Mouse (Mus musculus) cortical plate, adult 2 months (tissue): ENCODE data around the gene Etl4. TPM values are rescaled to one million over a fixed set of nuclear protein-coding genes. Genes with fewer than 3 reads are reported as not detected.
"Not testable (repeated sequence)": the region's sequence is repeated elsewhere in the genome, so short reads cannot be mapped to it uniquely, and the experiment has no call there.

Experiments used
- H3K27ac ChIP-seq: fragments of 200-500 bp; 2 replicates; pipeline ENCODE4 v1.5.1; 2012; ENCODE audit warnings: low read length, control low read depth, inconsistent platforms; ENCODE audit not compliant: insufficient read depth
- H3K4me1 ChIP-seq: fragments of 200-500 bp; 2 replicates; pipeline ENCODE4 v1.6.1; 2011; ENCODE audit warnings: low read length; ENCODE audit not compliant: control insufficient read depth, insufficient read depth
- H3K4me3 ChIP-seq: fragments of 200-500 bp; 2 replicates; pipeline ENCODE4 v1.5.1; 2011; ENCODE audit warnings: mild to moderate bottlenecking, low read length, control low read depth; ENCODE audit not compliant: insufficient read depth
- CTCF ChIP-seq: fragments of 200-500 bp; IDR thresholded peaks from 2 replicates; pipeline ENCODE4 v1.5.1; 2011; ENCODE audit warnings: mild to moderate bottlenecking, control low read depth, low read length; ENCODE audit not compliant: insufficient read depth; ENCODE audit errors: extremely low read depth
- POLR2A ChIP-seq: fragments of 200-500 bp; IDR thresholded peaks from 2 replicates; pipeline ENCODE4 v1.6.1; 2011; ENCODE audit warnings: mild to moderate bottlenecking, low read length, control low read depth; ENCODE audit not compliant: insufficient read depth; ENCODE audit errors: extremely low read depth
- polyA plus RNA-seq: library from polyadenylated mRNA; depleted of rRNA; stranded (reverse); fragments of >200 nt; gene quantifications from 2 replicates; pipeline ENCODE4 v1.2.3, GENCODE M21; 2012

The Etl4 gene
- polyA plus RNA-seq, 1 experiment, result 90.7 TPM

- no peak overlapping the region for H3K4me3 ChIP-seq
- H3K27ac ChIP-seq, result no peak overlapping the region
- H3K4me1 ChIP-seq, result no peaks in the 10 kb centered on the region
- no peak for TF ChIP-seq CTCF
- TF ChIP-seq POLR2A, result no peak
Observed at GRCm38 (mm10) chr2:20667876-20668275, 758.3 kb downstream of the Etl4 start.

GRCm38 (mm10) chr2:20668276-20669030 is 758.9 kb downstream of the Etl4 start:
- not testable (repeated sequence) for H3K27ac ChIP-seq, H3K4me1 ChIP-seq, H3K4me3 ChIP-seq

- TF ChIP-seq CTCF (no peak), POLR2A (no peak)
- Histone ChIP-seq H3K27ac (no peak overlapping the region), H3K4me3 (no peak overlapping the region), H3K4me1 (no peaks in the 10 kb centered on the region)
Observed at GRCm38 (mm10) chr2:20669367-20669766, 759.8 kb downstream of the Etl4 start.

- TF ChIP-seq CTCF (no peak), POLR2A (no peak)
- Histone ChIP-seq H3K4me3 (no peak overlapping the region), H3K27ac (no peak overlapping the region), H3K4me1 (no peaks in the 10 kb centered on the region)
Observed at GRCm38 (mm10) chr2:20671546-20672255, 762.1 kb downstream of the Etl4 start.

- no peaks in the 10 kb centered on the region for H3K4me1 ChIP-seq
- TF ChIP-seq POLR2A, result no peak
- no peak for TF ChIP-seq CTCF
- H3K4me3 ChIP-seq, result no peak overlapping the region
- H3K27ac ChIP-seq, result no peak overlapping the region
Observed at GRCm38 (mm10) chr2:20672281-20672680, 762.7 kb downstream of the Etl4 start.

GRCm38 (mm10) chr2:20672803-20673603 is 763.4 kb downstream of the Etl4 start:
- no peaks in the 10 kb centered on the region for H3K4me1 ChIP-seq
- peak; percentile 89 for TF ChIP-seq CTCF
- no peak for TF ChIP-seq POLR2A
- H3K27ac ChIP-seq, result no peak overlapping the region
- H3K4me3 ChIP-seq, result no peak overlapping the region

GRCm38 (mm10) chr2:20676379-20676778 is 766.8 kb downstream of the Etl4 start:
- Histone ChIP-seq H3K4me3 (no peak overlapping the region), H3K4me1 (peaks cover 4% of the 10 kb centered on the region), H3K27ac (no peak overlapping the region)
- TF ChIP-seq CTCF, result 0 out of 2 replicates have a peak, but pooled peaks have one; percentile 13
- no peak for TF ChIP-seq POLR2A

GRCm38 (mm10) chr2:20678793-20679192 is 769.2 kb downstream of the Etl4 start:
- H3K4me3 ChIP-seq, result no peak overlapping the region
- TF ChIP-seq POLR2A, result no peak
- TF ChIP-seq CTCF, result no peak
- H3K27ac ChIP-seq, result no peak overlapping the region
- H3K4me1 ChIP-seq, result peaks cover 4% of the 10 kb centered on the region

GRCm38 (mm10) chr2:20682203-20682602 is 772.6 kb downstream of the Etl4 start:
- not testable (repeated sequence) for H3K4me3 ChIP-seq, H3K4me1 ChIP-seq, H3K27ac ChIP-seq

- Histone ChIP-seq H3K27ac (no peak overlapping the region), H3K4me1 (no peaks in the 10 kb centered on the region), H3K4me3 (no peak overlapping the region)
- TF ChIP-seq POLR2A, result no peak
- TF ChIP-seq CTCF, result no peak
Observed at GRCm38 (mm10) chr2:20689389-20689788, 779.8 kb downstream of the Etl4 start.
